Mouse (Mus musculus) spleen, postnatal 4 days (tissue): ENCODE results near the gene Liph.
A peak's percentile ranks its signal among the peaks of the same experiment; 100 is the strongest.
"Not testable (repeated sequence)": the region's sequence is repeated elsewhere in the genome, so short reads cannot be mapped to it uniquely, and the experiment has no call there.

Source experiments
- DNase-seq, 2 experiments: peaks; one replicate each; pipeline ENCODE4 v3.0.0; 2022; ENCODE audit warnings: low spot score in 2 of 2

The Liph gene

DNA sequence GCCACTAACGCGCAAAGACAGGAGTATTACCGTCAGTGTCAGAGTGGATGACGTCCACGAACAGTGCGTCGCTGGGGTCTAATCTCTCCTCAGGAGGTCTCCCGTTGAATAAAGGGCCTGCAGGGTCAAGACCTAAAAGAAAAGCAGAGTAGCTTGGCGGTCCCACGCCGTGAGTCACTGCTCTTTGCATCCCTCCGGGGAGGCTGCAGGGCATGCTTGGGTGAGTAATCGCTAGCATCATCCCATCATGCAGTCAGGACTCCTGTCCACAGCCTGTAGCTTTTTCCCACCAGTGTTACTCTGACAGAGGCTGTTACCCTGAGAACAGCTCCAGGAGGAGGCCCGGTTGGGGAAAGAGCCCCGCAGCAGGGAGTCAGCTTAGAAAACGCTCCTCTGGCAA, 19.3 kb downstream of the Liph start:
- DNase-seq: no peak

DNA sequence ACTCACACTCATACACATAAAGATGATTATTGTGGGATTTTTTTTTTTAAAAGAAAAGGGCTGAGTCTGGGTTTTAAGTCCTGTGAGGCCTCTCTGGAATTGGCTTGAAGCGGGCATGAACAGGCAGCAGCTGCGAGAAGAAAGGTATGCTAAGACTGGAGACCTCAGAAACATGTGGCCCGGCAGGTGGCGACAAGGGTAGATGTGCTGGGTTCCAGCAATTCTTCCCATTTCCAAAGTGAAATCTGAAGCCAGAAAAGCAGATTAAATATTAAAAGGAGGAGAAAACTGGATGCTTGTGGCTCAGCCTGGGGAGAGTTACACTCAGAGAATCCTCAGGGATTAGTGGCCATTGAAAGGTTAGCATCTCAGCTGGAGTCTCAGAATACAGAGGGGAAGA, 24.0 kb downstream of the Liph start:
- DNase-seq: no peak

DNA sequence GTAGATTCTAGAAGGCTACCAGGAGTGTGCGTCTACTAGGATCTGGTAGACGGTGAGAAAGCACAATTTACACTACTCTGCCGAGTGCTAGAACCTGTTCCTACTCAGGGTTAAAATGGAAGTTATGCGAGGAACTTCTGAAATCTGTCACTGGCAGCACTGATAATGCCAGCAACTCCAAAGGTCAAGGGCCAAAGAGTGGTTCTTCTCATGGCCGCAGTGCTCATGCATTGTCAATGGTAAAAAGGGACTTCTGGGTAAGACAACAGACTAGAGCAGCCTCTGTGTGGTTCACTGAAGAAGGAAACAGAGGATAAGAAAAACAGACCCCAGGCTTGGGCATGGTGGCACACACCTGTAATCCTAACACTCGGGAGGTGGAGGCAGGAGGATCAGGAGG, 24.9 kb downstream of the Liph start:
- DNase-seq: no peak

DNA sequence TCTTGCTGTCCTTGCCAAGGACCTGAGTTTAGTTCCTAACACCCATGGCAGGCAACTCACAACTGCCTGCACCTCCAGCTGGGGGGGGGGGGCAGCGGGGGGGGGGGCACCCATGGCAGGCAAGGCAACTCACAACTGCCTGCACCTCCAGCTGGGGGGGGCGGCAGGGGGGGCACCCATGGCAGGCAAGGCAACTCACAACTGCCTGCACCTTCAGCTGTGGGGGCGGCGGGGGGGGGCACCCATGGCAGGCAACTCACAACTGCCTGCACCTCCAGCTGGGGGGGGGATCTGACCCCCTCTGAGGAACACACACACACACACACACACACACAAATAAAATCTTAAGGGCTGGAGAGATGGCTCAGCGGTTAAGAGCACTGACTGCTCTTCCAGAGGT, 25.6 kb downstream of the Liph start:
- DNase-seq: no peak

DNA sequence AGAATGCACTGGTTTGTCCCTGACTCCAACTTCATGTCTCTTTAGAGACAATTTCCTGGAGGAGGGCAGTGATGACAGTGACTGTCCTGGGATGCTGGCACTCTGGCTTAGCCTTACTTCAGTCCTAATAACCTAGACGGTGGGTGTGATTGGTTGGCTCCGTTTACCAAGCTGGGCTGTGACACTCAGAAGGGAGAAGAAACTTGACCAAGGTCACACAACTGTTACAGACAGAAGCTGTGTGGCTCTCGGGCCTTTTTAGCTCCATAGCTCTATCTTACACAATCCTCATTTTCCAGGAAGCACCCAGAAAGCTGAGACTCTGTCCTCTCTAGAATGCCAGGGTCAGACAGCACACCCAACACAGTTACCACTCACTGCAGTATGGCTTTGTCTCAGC, 29.9 kb downstream of the Liph start:
- DNase-seq: no peak

DNA sequence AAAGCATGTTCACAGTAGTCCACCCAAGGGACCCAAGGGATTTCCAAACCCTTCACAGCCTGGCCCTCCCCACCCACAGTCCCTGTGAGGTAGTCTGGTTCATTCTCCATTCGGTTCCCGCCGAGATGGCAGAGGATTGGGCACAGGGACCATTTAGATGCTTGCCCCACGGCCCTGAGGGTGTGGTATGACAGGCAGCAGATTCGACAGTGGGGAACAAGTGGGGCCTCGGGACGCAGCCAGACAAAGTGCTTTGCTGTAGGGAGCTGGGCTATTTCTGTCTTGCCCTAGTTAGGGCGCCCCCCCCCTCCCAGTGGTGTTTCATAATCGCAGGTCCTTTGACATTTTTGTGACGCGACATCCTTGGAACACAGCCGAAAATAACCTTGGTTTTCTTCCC, 39.9 kb downstream of the Liph start:
- no peak for DNase-seq

DNA sequence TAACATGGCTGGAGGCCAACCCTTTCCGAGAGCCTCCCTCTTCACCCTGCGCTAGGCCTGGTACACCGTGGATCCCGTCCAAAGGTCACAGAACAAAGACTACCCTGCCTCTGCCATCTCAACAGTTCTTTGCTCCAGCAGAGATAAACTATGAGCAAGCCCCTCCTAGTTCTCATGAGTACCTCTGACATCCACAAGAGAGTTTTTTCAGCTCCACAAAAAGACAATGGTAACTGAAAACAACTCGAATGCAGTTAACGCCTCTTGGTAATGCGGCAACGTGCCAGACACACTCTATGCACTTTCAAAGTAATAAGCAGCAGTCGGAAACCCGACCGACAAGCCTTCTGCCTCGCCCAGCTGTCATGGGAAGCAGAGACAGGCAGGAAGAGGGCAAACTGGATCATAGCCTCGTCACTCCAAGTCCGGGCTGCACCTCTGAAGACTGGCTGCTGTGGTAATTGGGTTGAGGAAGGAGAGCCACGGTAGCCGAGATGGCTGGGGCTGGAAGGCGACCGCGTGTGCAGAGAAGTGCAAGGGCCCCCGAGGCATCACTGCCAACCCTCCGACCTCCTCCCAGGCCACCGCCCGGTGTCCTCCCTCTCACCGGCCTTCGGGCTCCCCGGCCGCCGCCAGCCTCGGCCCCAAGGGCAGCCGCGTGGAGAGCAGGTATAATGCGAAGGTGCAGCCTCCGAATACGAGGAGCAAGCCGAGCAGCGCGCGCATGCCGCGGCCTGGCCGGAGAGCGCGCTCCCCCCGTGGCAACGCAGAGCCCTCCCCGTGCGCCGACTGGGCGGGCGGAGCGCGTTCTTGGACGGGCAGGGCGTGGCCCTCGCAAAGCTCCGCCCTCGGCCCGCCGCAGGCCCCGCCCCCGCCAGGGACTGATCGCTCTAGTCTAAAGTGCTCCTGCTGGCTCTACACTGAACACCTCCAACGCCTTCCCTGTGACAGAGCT, 48.4 kb downstream of the Liph start, which contains the start of gene Tmem41a:
Gene Tmem41a (minus strand): TSS at position 792 of the 955 bp plus-strand sequence.
- peak; percentile 90 to 96 for DNase-seq

DNA sequence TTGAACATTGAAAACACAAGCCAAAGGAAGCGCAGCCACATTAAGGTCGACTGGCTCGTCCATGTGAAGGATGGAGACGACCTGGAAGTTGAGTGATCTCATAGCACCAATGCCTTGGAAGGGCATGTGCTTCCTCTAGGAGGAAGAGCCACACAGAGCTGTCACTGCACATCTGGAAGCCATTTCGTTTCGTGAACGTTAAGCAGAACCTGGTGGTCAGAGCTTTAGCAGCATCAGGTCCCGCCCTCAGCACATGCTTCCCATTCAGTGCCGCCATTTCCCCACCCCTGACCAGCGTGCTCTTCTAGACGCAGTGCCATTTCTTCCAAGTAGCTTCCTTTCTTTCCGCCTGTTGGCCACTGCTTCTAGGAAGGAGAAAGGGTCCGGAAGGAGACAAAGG, 67.0 kb downstream of the Liph start:
- DNase-seq: no peak

DNA sequence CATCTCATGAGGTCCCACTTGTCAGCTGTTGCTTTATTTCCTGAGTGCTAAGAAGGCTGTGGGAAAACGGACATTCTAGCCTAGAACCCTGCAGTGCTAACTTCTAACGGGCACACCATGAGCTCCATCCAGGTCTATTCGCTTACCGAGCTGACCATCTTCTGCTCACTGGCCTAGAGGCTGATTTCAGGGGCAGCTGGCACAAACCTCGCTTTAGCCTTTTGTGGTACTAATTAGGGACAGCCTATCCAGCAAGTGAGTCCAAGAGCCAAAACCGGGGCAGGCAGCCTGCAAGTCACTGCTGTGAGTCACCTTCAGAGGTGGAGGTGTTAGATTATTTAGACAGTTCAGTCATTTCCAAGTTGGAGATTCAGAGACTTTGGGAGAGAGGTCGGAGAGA, 78.8 kb downstream of the Liph start:
- no peak for DNase-seq

DNA sequence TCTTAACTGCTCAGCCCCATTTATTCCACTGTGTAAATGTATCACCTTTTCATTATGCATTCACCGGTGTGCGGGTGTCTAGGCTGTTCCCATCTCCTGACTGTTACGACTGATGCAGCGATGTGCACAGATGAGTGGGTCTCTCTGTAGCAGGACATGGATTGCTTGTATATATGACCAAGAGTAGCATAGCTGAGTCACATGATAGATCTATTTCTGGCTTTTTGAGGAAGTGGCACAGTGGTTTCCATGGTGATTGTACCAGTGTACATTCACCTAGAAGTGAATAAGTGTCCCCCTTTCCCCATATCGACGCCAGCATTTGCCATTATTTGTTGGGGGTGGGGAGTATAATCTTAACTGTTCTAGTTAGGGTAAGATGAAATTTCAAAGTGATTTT, 82.1 kb downstream of the Liph start:
- DNase-seq: no peak

DNA sequence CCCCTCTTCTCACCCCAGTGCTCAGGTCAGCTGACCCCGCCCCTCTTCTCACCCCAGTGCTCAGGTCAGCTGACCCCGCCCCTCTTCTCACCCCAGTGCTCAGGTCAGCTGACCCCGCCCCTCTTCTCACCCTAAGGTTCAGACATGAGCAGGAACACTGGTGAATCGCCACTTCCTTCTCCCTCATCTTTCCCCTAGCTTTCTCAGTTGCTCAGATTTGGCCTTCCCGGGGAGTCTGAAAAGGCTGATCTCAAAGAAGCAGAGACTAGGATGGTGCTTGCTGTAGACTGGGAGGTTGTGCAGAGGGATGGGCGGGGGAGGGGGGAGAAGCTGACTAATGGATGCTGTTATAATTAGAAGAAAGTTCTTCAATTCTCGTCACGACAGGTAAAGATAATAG, 86.6 kb downstream of the Liph start:
- DNase-seq: not testable (repeated sequence)

DNA sequence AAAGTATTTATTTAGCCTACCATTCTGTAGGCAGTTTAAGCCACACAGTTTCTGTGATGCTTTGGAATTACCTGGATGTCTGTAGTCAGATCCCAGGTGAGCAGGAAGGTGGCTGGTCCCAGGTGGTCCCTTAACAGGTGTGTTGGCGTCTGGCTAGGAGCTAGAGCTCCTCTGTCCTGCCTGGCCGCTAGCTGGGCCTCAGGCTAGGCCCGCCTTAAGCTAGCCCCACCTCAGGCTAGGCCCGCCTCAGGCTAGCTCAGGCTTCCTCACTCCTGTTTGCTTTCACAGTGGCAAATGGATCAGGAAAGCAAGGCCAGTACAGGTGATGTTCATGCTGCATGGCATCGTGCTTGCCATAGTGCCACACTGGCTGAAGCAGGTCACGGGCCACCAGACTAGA, 88.6 kb downstream of the Liph start:
- DNase-seq: no peak

DNA sequence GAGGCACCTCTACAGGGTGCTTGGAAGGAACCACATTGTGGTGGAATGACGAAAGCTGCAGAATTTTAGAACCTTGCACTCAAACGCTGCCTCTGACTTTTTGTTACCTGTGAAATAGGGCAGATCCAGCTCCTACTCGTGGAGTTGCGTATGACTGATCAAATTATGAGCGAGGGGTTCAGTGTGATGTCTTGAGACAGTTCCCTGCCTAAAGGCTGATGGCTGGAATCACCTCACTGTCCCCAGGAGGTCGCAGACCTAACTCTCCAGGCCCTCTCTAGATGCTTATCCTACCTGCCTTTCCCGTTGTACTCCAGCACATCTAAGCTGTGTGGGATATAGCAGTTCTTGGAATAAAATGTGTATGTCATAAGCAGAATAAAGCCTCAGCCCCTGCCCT, 89.5 kb downstream of the Liph start:
- no peak for DNase-seq

DNA sequence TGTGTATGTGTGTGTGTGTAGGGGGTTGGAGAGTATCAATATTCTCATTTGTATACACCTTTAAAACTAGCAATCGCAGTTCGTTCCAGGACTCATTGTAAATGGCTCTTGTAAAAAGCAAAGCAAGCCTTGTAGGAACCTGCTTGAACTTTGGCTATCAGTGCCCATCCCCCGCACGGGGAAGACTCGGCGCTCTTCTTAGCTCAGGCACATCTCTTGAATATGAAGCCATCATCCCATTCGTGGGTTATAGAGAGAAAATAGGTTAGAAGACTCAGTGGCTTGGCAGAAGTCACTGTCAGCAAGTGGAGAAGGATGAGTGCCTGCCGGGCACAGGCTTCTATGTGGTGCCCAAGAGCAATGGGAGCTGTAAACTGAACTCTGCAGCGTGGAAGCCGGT, 90.8 kb downstream of the Liph start:
- DNase-seq: no peak
